Mouse (Mus musculus): ENCODE data around the gene Lrrc3c. TPM values are rescaled to one million over a fixed set of nuclear protein-coding genes. Genes with fewer than 3 reads are reported as not detected.

Gene Lrrc3c
- polyA plus RNA-seq (2015; fragmentation: Nextera tagmentation; extraction: Ambion mirVana), result not detected in 2 replicates

GRCm38 (mm10) chr11:98597991-98598390, at the start of gene Lrrc3c:
Lrrc3c (plus strand) TSS chr11:98598291.

GRCm38 (mm10) chr11:98550975-98551828, 46.9 kb upstream of the Lrrc3c start, which contains the start of gene Zpbp2:
Zpbp2 (plus strand) TSS chr11:98551097.

GRCm38 (mm10) chr11:98586892-98587563, 11.1 kb upstream of the Lrrc3c start, which contains the start of gene Ormdl3:
Ormdl3 (minus strand) TSS chr11:98587368.

GRCm38 (mm10) chr11:98625611-98626410, 27.7 kb downstream of the Lrrc3c start, which contains the start of the genes Gm12355 and Gsdma3:
Gm12355 (minus strand) TSS chr11:98625661.
Gsdma3 (plus strand) TSS chr11:98626360.

GRCm38 (mm10) chr11:98646459-98646858, 48.4 kb downstream of the Lrrc3c start, which contains the start of gene Gsdma2:
Gsdma2 (plus strand) TSS chr11:98646759.

Other genes with a start within 250 kb of the Lrrc3c start
- 0.18 and 0.24 TPM in 2 replicates for gene Ppp1r1b, start 249.9 kb upstream of the Lrrc3c start, polyA plus RNA-seq (2015; fragmentation: Nextera tagmentation; extraction: Ambion mirVana)
- 18.5 and 22.1 TPM in 2 replicates for gene Stard3, start 239.9 kb upstream of the Lrrc3c start, polyA plus RNA-seq (2015; fragmentation: Nextera tagmentation; extraction: Ambion mirVana)
- gene Tcap, start 214.5 kb upstream of the Lrrc3c start, polyA plus RNA-seq (2015; fragmentation: Nextera tagmentation; extraction: Ambion mirVana), result not detected in 2 replicates
- not detected in 2 replicates for gene Pnmt, start 211.8 kb upstream of the Lrrc3c start, polyA plus RNA-seq (2015; fragmentation: Nextera tagmentation; extraction: Ambion mirVana)
- gene Pgap3, start 197.8 kb upstream of the Lrrc3c start, polyA plus RNA-seq (2015; fragmentation: Nextera tagmentation; extraction: Ambion mirVana), result 4.4 and 6.1 TPM in 2 replicates
- 3.5 and 4.7 TPM in 2 replicates for gene Erbb2, start 185.8 kb upstream of the Lrrc3c start, polyA plus RNA-seq (2015; fragmentation: Nextera tagmentation; extraction: Ambion mirVana)
- 64.5 and 65.2 TPM in 2 replicates for gene Mien1, start 159.3 kb upstream of the Lrrc3c start, polyA plus RNA-seq (2015; fragmentation: Nextera tagmentation; extraction: Ambion mirVana)
- 0.39 and 0.54 TPM in 2 replicates for gene Grb7, start 151.9 kb upstream of the Lrrc3c start, polyA plus RNA-seq (2015; fragmentation: Nextera tagmentation; extraction: Ambion mirVana)
- gene Ikzf3, start 52.3 kb upstream of the Lrrc3c start, polyA plus RNA-seq (2015; fragmentation: Nextera tagmentation; extraction: Ambion mirVana), result 2.8 and 3.2 TPM in 2 replicates
- 0.86 and 1.9 TPM in 2 replicates for gene Zpbp2, start 47.2 kb upstream of the Lrrc3c start, polyA plus RNA-seq (2015; fragmentation: Nextera tagmentation; extraction: Ambion mirVana)
- gene Ormdl3, start 10.9 kb upstream of the Lrrc3c start, polyA plus RNA-seq (2015; fragmentation: Nextera tagmentation; extraction: Ambion mirVana), result 47.2 and 53.2 TPM in 2 replicates
- 0.89 and 0.91 TPM in 2 replicates for gene Gm12355, start 27.4 kb downstream of the Lrrc3c start, polyA plus RNA-seq (2015; fragmentation: Nextera tagmentation; extraction: Ambion mirVana)
- gene Gsdma3, start 28.1 kb downstream of the Lrrc3c start, polyA plus RNA-seq (2015; fragmentation: Nextera tagmentation; extraction: Ambion mirVana), result not detected in 2 replicates
- not detected in 2 replicates for gene Gsdma2, start 48.5 kb downstream of the Lrrc3c start, polyA plus RNA-seq (2015; fragmentation: Nextera tagmentation; extraction: Ambion mirVana)
- gene Gsdma, start 66.1 kb downstream of the Lrrc3c start, polyA plus RNA-seq (2015; fragmentation: Nextera tagmentation; extraction: Ambion mirVana), result 0.08 and 0.10 TPM in 2 replicates
- gene Psmd3, start 84.3 kb downstream of the Lrrc3c start, polyA plus RNA-seq (2015; fragmentation: Nextera tagmentation; extraction: Ambion mirVana), result 97.4 and 100 TPM in 2 replicates
- gene Csf3, start 103.0 kb downstream of the Lrrc3c start, polyA plus RNA-seq (2015; fragmentation: Nextera tagmentation; extraction: Ambion mirVana), result not detected in 2 replicates
- 22.2 and 22.7 TPM in 2 replicates for gene Med24, start 131.1 kb downstream of the Lrrc3c start, polyA plus RNA-seq (2015; fragmentation: Nextera tagmentation; extraction: Ambion mirVana)
- gene Thra, start 142.3 kb downstream of the Lrrc3c start, polyA plus RNA-seq (2015; fragmentation: Nextera tagmentation; extraction: Ambion mirVana), result 15.5 and 19.9 TPM in 2 replicates
- gene Nr1d1, start 177.0 kb downstream of the Lrrc3c start, polyA plus RNA-seq (2015; fragmentation: Nextera tagmentation; extraction: Ambion mirVana), result 0.90 and 1.2 TPM in 2 replicates
- gene Msl1, start 197.2 kb downstream of the Lrrc3c start, polyA plus RNA-seq (2015; fragmentation: Nextera tagmentation; extraction: Ambion mirVana), result 15.0 and 18.0 TPM in 2 replicates
- 15.9 and 16.2 TPM in 2 replicates for gene Casc3, start 206.6 kb downstream of the Lrrc3c start, polyA plus RNA-seq (2015; fragmentation: Nextera tagmentation; extraction: Ambion mirVana)
- 0.19 and 0.38 TPM in 2 replicates for gene Rapgefl1, start 238.5 kb downstream of the Lrrc3c start, polyA plus RNA-seq (2015; fragmentation: Nextera tagmentation; extraction: Ambion mirVana)